Mouse (Mus musculus) heart, embryonic 16.5 days (tissue): ENCODE measurements around the gene Lingo1. TPM values are rescaled to one million over a fixed set of nuclear protein-coding genes. Genes with fewer than 3 reads are reported as not detected.
A peak's percentile ranks its signal among the peaks of the same experiment; 100 is the strongest.

ENCODE experiments used
- ATAC-seq: fragments of 200-750 bp; cut with Nextera tagmentation; replicated peaks from 2 replicates; pipeline ENCODE4 v1.8.0; 2017; ENCODE audit warnings: moderate number of reproducible peaks; ENCODE audit not compliant: insufficient read depth, low FRiP score; ENCODE audit errors: extremely low read depth
- H3K27ac ChIP-seq: fragments of 300-500 bp; sonication (generic); 2 replicates; pipeline ENCODE4 v1.5.1; 2014; ENCODE audit warnings: mild to moderate bottlenecking, low read length, control low read depth, moderate library complexity
- H3K27me3 ChIP-seq: fragments of 300-500 bp; sonication (generic); 2 replicates; pipeline ENCODE4 v1.6.1; 2014; ENCODE audit warnings: low read length, mixed read lengths; ENCODE audit not compliant: control insufficient read depth, insufficient read depth
- H3K36me3 ChIP-seq: fragments of 300-500 bp; sonication (generic); 2 replicates; pipeline ENCODE4 v1.6.1; 2014; ENCODE audit not compliant: control insufficient read depth, insufficient read depth
- H3K4me1 ChIP-seq: fragments of 300-500 bp; sonication (generic); 2 replicates; pipeline ENCODE4 v1.6.1; 2014; ENCODE audit warnings: low read length, mixed read lengths; ENCODE audit not compliant: control insufficient read depth, insufficient read depth
- H3K4me2 ChIP-seq: fragments of 300-500 bp; sonication (generic); 2 replicates; pipeline ENCODE4 v1.6.1; 2014; ENCODE audit warnings: low read depth, mild to moderate bottlenecking, control low read depth, low read length
- H3K4me3 ChIP-seq: fragments of 300-500 bp; sonication (generic); 2 replicates; pipeline ENCODE4 v1.5.1; 2014; ENCODE audit warnings: mild to moderate bottlenecking, control low read depth, low read length
- H3K9ac ChIP-seq: fragments of 300-500 bp; sonication (generic); 2 replicates; pipeline ENCODE4 v1.6.1; 2014; ENCODE audit warnings: low read length, control low read depth
- H3K9me3 ChIP-seq: fragments of 300-500 bp; sonication (generic); replicated peaks from 2 replicates; pipeline ENCODE4 v1.6.1; 2016; ENCODE audit warnings: low read length; ENCODE audit not compliant: control insufficient read depth
- whole genome bisulfite sequencing: fragments of 180-500 bp; shearing (Covaris S2); extraction: QIAGEN DNeasy Blood & Tissue Kit; methylation state at CpG from one replicate; pipeline ENCODE4 v1.1.7; 2014; 5-methylcytosine and 5-hydroxymethylcytosine counted together
- polyA plus RNA-seq: library from polyadenylated mRNA; unstranded; fragments of >200 nt; fragmentation: Nextera tagmentation; extraction: Ambion mirVana; gene quantifications from 2 replicates; pipeline ENCODE4 v1.2.1, GENCODE M21; 2015

Gene Lingo1
- polyA plus RNA-seq, 1 experiment from 2014 or later: 1.8 TPM

GRCm38 (mm10) chr9:56718984-56719383 lies 77.3 kb downstream of the Lingo1 start:
- ATAC-seq: no peak
- Histone ChIP-seq H3K36me3 (no peaks in the 10 kb centered on the region), H3K27ac (no peak overlapping the region), H3K9me3 (no peaks in the 10 kb centered on the region), H3K4me2 (no peak overlapping the region), H3K9ac (no peak overlapping the region), H3K4me1 (no peaks in the 10 kb centered on the region), H3K27me3 (peaks cover 2% of the 10 kb centered on the region), H3K4me3 (no peak overlapping the region)
- 65% methylated on average over 3 of the region's 3 CpGs for WGBS

- peaks cover 7% of the 10 kb centered on the region for H3K4me1 ChIP-seq
- ATAC-seq: no peak
- no peak overlapping the region for H3K27ac ChIP-seq
- H3K4me2 ChIP-seq: no peak overlapping the region
- no peak overlapping the region for H3K4me3 ChIP-seq
- no peak overlapping the region for H3K9ac ChIP-seq
- 89% methylated on average over 3 of the region's 3 CpGs for WGBS
- peaks cover 2% of the 10 kb centered on the region; the same call in 1 of the 2 replicates for H3K27me3 ChIP-seq
- H3K36me3 ChIP-seq: no peaks in the 10 kb centered on the region
- H3K9me3 ChIP-seq: no peaks in the 10 kb centered on the region
These were observed 79.7 kb downstream of the Lingo1 start for GRCm38 (mm10) chr9:56716565-56716964.

GRCm38 (mm10) chr9:56716066-56716465 lies 80.2 kb downstream of the Lingo1 start:
- Histone ChIP-seq H3K4me3 (no peak overlapping the region), H3K27me3 (peaks cover 2% of the 10 kb centered on the region; the same call in 1 of the 2 replicates), H3K36me3 (no peaks in the 10 kb centered on the region), H3K4me1 (peaks cover 7% of the 10 kb centered on the region), H3K9ac (no peak overlapping the region), H3K27ac (no peak overlapping the region), H3K4me2 (no peak overlapping the region), H3K9me3 (no peaks in the 10 kb centered on the region)
- WGBS: 72% methylated on average over 3 of the region's 3 CpGs
- ATAC-seq: no peak

GRCm38 (mm10) chr9:56714391-56714790 lies 81.9 kb downstream of the Lingo1 start:
- Histone ChIP-seq H3K4me1 (peaks cover 13% of the 10 kb centered on the region), H3K36me3 (no peaks in the 10 kb centered on the region), H3K4me3 (no peak overlapping the region), H3K27me3 (peaks cover 2% of the 10 kb centered on the region; the same call in 1 of the 2 replicates), H3K4me2 (no peak overlapping the region), H3K27ac (no peak overlapping the region), H3K9me3 (no peaks in the 10 kb centered on the region), H3K9ac (no peak overlapping the region)
- no peak for ATAC-seq
- WGBS: 70% methylated on average over 1 of the region's 1 CpGs

GRCm38 (mm10) chr9:56712667-56713369 lies 83.5 kb downstream of the Lingo1 start:
- 29% methylated on average over 14 of the region's 14 CpGs for WGBS
- ATAC-seq: peak; percentile 85
- H3K27me3 ChIP-seq: no peaks in the 10 kb centered on the region
- H3K9ac ChIP-seq: peak overlapping the region; percentile 34; the same call in 1 of the 2 replicates
- H3K4me3 ChIP-seq: peak overlapping the region; percentile 33
- peak overlapping the region; percentile 54 for H3K4me2 ChIP-seq
- no peaks in the 10 kb centered on the region for H3K36me3 ChIP-seq
- H3K27ac ChIP-seq: no peak overlapping the region
- H3K4me1 ChIP-seq: peaks cover 13% of the 10 kb centered on the region
- H3K9me3 ChIP-seq: no peaks in the 10 kb centered on the region

- Histone ChIP-seq H3K9ac (no peak overlapping the region), H3K36me3 (no peaks in the 10 kb centered on the region), H3K4me1 (peaks cover 13% of the 10 kb centered on the region), H3K27ac (no peak overlapping the region), H3K4me3 (no peak overlapping the region), H3K9me3 (no peaks in the 10 kb centered on the region), H3K4me2 (no peak overlapping the region), H3K27me3 (no peaks in the 10 kb centered on the region)
- 67% methylated on average over 6 of the region's 6 CpGs for WGBS
- ATAC-seq: no peak
These were observed 85.3 kb downstream of the Lingo1 start for GRCm38 (mm10) chr9:56710958-56711357.

- H3K4me3 ChIP-seq: no peak overlapping the region
- no peaks in the 10 kb centered on the region for H3K36me3 ChIP-seq
- no peaks in the 10 kb centered on the region for H3K9me3 ChIP-seq
- no peak overlapping the region for H3K9ac ChIP-seq
- H3K4me2 ChIP-seq: no peak overlapping the region
- H3K27ac ChIP-seq: no peak overlapping the region
- no peak for ATAC-seq
- 64% methylated on average over 15 of the region's 15 CpGs for WGBS
- peaks cover 6% of the 10 kb centered on the region; the same call in 1 of the 2 replicates for H3K4me1 ChIP-seq
- H3K27me3 ChIP-seq: no peaks in the 10 kb centered on the region
These were observed 89.7 kb downstream of the Lingo1 start for GRCm38 (mm10) chr9:56706482-56707085.

GRCm38 (mm10) chr9:56701394-56701793 lies 94.9 kb downstream of the Lingo1 start:
- ATAC-seq: no peak
- Histone ChIP-seq H3K27me3 (no peaks in the 10 kb centered on the region), H3K4me3 (no peak overlapping the region), H3K36me3 (no peaks in the 10 kb centered on the region), H3K4me2 (no peak overlapping the region), H3K4me1 (no peaks in the 10 kb centered on the region), H3K9me3 (no peaks in the 10 kb centered on the region), H3K27ac (no peak overlapping the region), H3K9ac (no peak overlapping the region)
- 56% methylated on average over 3 of the region's 3 CpGs for WGBS

- Histone ChIP-seq H3K9me3 (no peaks in the 10 kb centered on the region), H3K4me1 (no peaks in the 10 kb centered on the region), H3K4me3 (no peak overlapping the region), H3K27me3 (no peaks in the 10 kb centered on the region), H3K9ac (no peak overlapping the region), H3K36me3 (no peaks in the 10 kb centered on the region), H3K4me2 (no peak overlapping the region), H3K27ac (no peak overlapping the region)
- 74% methylated on average over 8 of the region's 8 CpGs for WGBS
- no peak for ATAC-seq
These were observed 95.4 kb downstream of the Lingo1 start for GRCm38 (mm10) chr9:56700866-56701265.
